Mouse (Mus musculus) bone marrow, adult 2 months (tissue): ENCODE data around the gene Oas1f. TPM values are rescaled to one million over a fixed set of nuclear protein-coding genes. Genes with fewer than 3 reads are reported as not detected.
"Not testable (repeated sequence)": the region's sequence is repeated elsewhere in the genome, so short reads cannot be mapped to it uniquely, and the experiment has no call there.

Source experiments
- H3K27ac ChIP-seq: fragments of 200-500 bp; 2 replicates; pipeline ENCODE4 v1.5.1; 2012; ENCODE audit warnings: low read depth, mild to moderate bottlenecking, control low read depth, inconsistent platforms, low read length; ENCODE audit not compliant: control insufficient read depth, poor library complexity, insufficient read depth
- H3K4me1 ChIP-seq: fragments of 200-500 bp; 2 replicates; pipeline ENCODE4 v1.6.1; 2011; ENCODE audit warnings: low read length; ENCODE audit not compliant: control insufficient read depth, insufficient read depth
- H3K4me3 ChIP-seq: fragments of 200-500 bp; replicated peaks from 2 replicates; pipeline ENCODE3; 2011; ENCODE audit warnings: mild to moderate bottlenecking, low read depth, low read length, control low read depth; ENCODE audit not compliant: control insufficient read depth
- CTCF ChIP-seq: fragments of 200-500 bp; IDR thresholded peaks from 2 replicates; pipeline ENCODE4 v1.5.1; 2011; ENCODE audit warnings: low read length, control low read depth; ENCODE audit not compliant: control insufficient read depth, insufficient read depth
- POLR2A ChIP-seq: fragments of 200-500 bp; IDR thresholded peaks from 2 replicates; pipeline ENCODE4 v1.6.1; 2011; ENCODE audit warnings: low read depth, mild to moderate bottlenecking, control low read depth, low read length, borderline replicate concordance; ENCODE audit not compliant: control insufficient read depth
- whole genome bisulfite sequencing: fragments of 180-500 bp; shearing (Covaris S2); methylation state at CpG from one replicate; pipeline ENCODE4 v1.1.7; 2018; 5-methylcytosine and 5-hydroxymethylcytosine counted together
- polyA plus RNA-seq: library from polyadenylated mRNA; stranded (reverse); fragments of >200 nt; gene quantifications from 2 replicates; pipeline ENCODE4 v1.2.4, GENCODE M21; 2011; ENCODE audit warnings: low replicate concordance; ENCODE audit not compliant: missing spikeins, insufficient read depth, insufficient read length

The Oas1f gene
- polyA plus RNA-seq, 1 experiment: not detected

DNA sequence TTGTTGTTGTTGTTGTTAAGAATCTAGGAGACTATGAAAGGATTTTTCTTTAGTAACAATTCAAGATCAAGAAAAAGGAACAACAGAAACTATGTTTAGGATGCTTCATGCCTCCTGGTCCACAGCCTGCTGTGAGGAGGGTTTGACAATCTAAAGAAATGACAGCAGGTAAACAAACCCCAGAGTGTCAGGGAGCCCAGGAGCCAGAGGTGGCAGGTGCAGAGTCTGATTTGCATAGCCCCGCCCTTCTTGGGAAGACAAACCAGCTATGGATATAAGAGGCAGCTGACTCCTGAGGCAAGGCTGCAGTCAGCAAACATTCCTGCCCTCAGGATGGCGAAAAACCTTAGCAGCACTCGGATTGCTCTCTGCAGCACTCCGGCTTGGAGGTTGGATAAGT, 14.0 kb downstream of the Oas1f start, which contains the start of gene Oas1h:
Gene Oas1h, plus strand, starts transcription at position 301 of the 400 bp plus-strand sequence.
- TF ChIP-seq CTCF (no peak), POLR2A (no peak)
- H3K27ac ChIP-seq: no peak within 1 kb of the TSS
- no peak within 1 kb of the TSS for H3K4me3 ChIP-seq
- no peaks in the 10 kb centered on the region; the same call in none of the 2 replicates for H3K4me1 ChIP-seq
- 56% methylated on average over 4 of the region's 4 CpGs for WGBS

- Histone ChIP-seq H3K4me3 (no peak overlapping the region), H3K4me1 (no peaks in the 10 kb centered on the region), H3K27ac (no peak overlapping the region)
- TF ChIP-seq POLR2A (no peak), CTCF (peak; percentile 40; the same call in 1 of the 2 replicates)
- WGBS: 73% methylated on average over 3 of the region's 3 CpGs
These were observed 18.2 kb downstream of the Oas1f start for GRCm38 (mm10) chr5:120865336-120865860.

- H3K4me1 ChIP-seq: no peaks in the 10 kb centered on the region
- TF ChIP-seq POLR2A: no peak
- TF ChIP-seq CTCF: no peak
- H3K27ac ChIP-seq: no peak overlapping the region
- no peak overlapping the region for H3K4me3 ChIP-seq
- 78% methylated on average over 7 of the region's 7 CpGs for WGBS
These were observed 22.4 kb downstream of the Oas1f start for GRCm38 (mm10) chr5:120869436-120870015.

- Histone ChIP-seq H3K27ac (no peak overlapping the region), H3K4me1 (no peaks in the 10 kb centered on the region), H3K4me3 (no peak overlapping the region)
- WGBS: 66% methylated on average over 3 of the region's 3 CpGs
- TF ChIP-seq CTCF (no peak), POLR2A (no peak)
These were observed 22.9 kb downstream of the Oas1f start for GRCm38 (mm10) chr5:120870081-120870480.

- 79% methylated on average over 7 of the region's 7 CpGs for WGBS
These were observed 23.6 kb downstream of the Oas1f start for GRCm38 (mm10) chr5:120870782-120871181.

DNA sequence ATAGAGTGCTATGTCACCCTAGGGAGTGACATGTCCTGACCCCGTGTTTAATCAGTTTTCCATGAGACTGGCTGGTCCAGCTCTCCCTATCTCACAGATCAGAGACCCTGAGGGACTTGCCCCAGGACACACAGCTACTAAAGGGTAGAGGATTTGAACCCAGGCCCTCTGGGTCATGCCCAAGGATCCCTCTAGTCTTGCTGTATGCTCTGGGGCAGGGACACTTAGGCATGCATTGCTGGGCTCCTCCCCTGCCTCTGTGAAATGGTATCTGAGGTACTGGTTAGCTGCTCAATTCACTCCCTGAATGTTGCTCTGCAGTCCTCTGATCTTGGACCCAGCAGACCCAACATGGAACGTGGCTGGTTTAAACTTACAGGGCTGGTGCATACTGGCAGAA, 24.3 kb downstream of the Oas1f start:
- Histone ChIP-seq H3K4me3 (no peak overlapping the region), H3K27ac (no peak overlapping the region), H3K4me1 (no peaks in the 10 kb centered on the region)
- TF ChIP-seq CTCF (no peak), POLR2A (no peak)
- 40% methylated on average over 2 of the region's 2 CpGs for WGBS

More at GRCm38 (mm10) chr5:120870782-120871181, 23.6 kb downstream of the Oas1f start:
- no peak overlapping the region for H3K4me3 ChIP-seq
- no peaks in the 10 kb centered on the region for H3K4me1 ChIP-seq
- TF ChIP-seq CTCF (no peak), POLR2A (no peak)
- H3K27ac ChIP-seq: no peak overlapping the region

DNA sequence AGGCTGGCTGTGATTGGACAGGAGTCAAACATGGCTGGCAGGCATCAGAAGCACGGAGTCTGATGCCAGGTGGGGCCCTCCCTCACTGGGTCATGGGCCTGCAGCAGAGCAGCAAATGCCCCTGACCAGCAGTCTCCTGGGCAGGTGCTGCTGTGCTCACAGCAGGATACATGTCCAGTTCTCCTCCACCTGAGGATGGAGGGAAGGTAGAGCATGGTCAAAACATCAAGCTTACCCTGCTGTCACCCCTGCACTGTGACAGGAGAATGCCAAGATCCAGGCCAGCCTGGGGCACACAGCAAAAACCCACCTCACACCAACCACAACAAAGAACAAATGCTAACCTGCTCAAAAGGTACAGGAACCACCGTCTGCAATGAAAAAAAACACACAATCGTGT, 29.7 kb downstream of the Oas1f start:
- H3K4me3 ChIP-seq, H3K27ac ChIP-seq, H3K4me1 ChIP-seq: not testable (repeated sequence)
- 65% methylated on average over 2 of the region's 3 CpGs for WGBS

GRCm38 (mm10) chr5:120877407-120877806, 30.2 kb downstream of the Oas1f start:
- H3K4me1 ChIP-seq, H3K27ac ChIP-seq, H3K4me3 ChIP-seq: not testable (repeated sequence)
- WGBS: 75% methylated on average over 2 of the region's 2 CpGs

GRCm38 (mm10) chr5:120878803-120879202, 31.6 kb downstream of the Oas1f start:
- not testable (repeated sequence) for H3K4me1 ChIP-seq, H3K4me3 ChIP-seq, H3K27ac ChIP-seq
- WGBS: 66% methylated on average over 2 of the region's 2 CpGs

DNA sequence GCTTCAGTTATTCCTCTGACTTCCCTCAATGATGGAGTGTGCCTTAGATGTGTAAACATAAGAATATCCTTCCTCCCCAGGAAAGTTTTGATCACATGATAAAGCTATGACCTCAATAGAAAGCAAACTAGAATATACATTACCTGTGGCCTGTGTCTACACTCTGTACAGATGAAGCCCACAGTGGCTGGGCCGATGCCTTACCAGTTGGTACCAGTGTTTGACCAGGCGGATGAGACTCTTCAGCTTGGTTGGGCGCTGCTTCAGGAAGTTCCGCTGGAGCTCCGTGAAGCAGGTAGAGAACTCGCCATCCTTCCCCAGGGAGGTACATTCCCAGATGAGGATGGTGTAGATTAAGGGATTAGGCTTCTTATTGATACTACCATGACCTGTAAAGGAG, 34.5 kb downstream of the Oas1f start:
- WGBS: 88% methylated on average over 6 of the region's 6 CpGs
- H3K4me3 ChIP-seq, H3K27ac ChIP-seq, H3K4me1 ChIP-seq: not testable (repeated sequence)

GRCm38 (mm10) chr5:120887413-120887812, 40.2 kb downstream of the Oas1f start, which contains the start of gene Oas1g:
TSS of gene Oas1g (minus strand) at chr5:120887613.
- not testable (repeated sequence) for H3K4me1 ChIP-seq, H3K27ac ChIP-seq
- H3K4me3 ChIP-seq: peak within 1 kb of the TSS; percentile 42
- WGBS: 26% methylated on average over 6 of the region's 9 CpGs
